Mouse (Mus musculus): ENCODE results near the gene Vmn1r34. TPM values are rescaled to one million over a fixed set of nuclear protein-coding genes. Genes with fewer than 3 reads are reported as not detected.

The Vmn1r34 gene
- polyA plus RNA-seq (2015; fragmentation: Illumina TruSeq; extraction: RNeasy Lipid Tissue Mini Kit (QIAGEN cat#74804); ENCODE audit: insufficient read depth, low read depth, low replicate concordance), result not detected

DNA sequence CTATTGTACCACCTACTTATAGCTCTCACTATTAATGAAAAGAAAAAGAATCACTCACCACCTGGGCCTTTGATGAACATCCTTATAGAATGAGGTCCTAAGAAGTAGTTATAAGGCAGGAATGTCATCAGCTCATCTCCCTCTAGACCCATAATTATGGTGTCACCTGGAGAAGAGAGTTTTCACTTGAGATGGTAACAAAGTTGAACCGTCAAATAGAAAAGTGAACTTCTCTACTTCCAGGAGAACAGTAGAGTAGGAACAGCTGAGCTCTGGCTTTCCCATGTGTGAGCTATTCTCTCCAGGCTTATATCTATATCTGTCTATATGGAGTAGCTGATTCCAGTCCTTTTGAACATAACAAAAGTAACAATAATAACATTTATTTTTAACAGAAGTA, at the start of gene Vmn1r34:
TSS of gene Vmn1r34 (minus strand) at position 101 of the 400 bp plus-strand sequence.

GRCm38 (mm10) chr6:66685806-66686205, 42.1 kb upstream of the Vmn1r34 start, which contains the start of gene Vmn1r35:
Vmn1r35 (minus strand) TSS chr6:66685906.

DNA sequence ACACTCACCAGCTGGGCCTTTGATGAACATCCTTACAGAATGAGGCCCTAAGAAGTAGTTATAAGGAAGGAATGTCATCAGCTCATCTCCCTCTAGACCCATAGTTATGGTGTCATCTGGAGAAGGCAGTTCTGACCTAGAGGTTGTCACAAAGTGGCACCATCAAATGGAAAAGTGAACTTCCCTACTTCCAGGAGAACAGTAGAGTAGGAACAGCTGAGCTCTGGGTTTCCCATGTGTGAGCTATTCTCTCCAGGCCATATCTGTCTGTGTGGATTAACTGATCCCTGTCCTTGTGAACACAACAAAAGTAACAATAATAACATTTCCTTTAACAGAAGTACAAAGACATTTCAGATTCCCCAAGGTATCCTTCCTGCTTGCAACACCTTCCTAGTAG, 25.5 kb downstream of the Vmn1r34 start, which contains the start of gene Vmn1r33:
TSS of gene Vmn1r33 (minus strand) at position 101 of the 400 bp plus-strand sequence.

Other genes with a start within 250 kb of the Vmn1r34 start
- gene Mad2l1, start 108.5 kb downstream of the Vmn1r34 start, polyA plus RNA-seq (2015; fragmentation: Illumina TruSeq; extraction: RNeasy Lipid Tissue Mini Kit (QIAGEN cat#74804); ENCODE audit: insufficient read depth, low read depth, low replicate concordance), result 0.81 TPM
- not detected for gene Vmn1r32, start 83.8 kb downstream of the Vmn1r34 start, polyA plus RNA-seq (2015; fragmentation: Illumina TruSeq; extraction: RNeasy Lipid Tissue Mini Kit (QIAGEN cat#74804); ENCODE audit: insufficient read depth, low read depth, low replicate concordance)
- not detected for gene Vmn1r33, start 25.6 kb downstream of the Vmn1r34 start, polyA plus RNA-seq (2015; fragmentation: Illumina TruSeq; extraction: RNeasy Lipid Tissue Mini Kit (QIAGEN cat#74804); ENCODE audit: insufficient read depth, low read depth, low replicate concordance)
- gene Vmn1r35, start 42.0 kb upstream of the Vmn1r34 start, polyA plus RNA-seq (2015; fragmentation: Illumina TruSeq; extraction: RNeasy Lipid Tissue Mini Kit (QIAGEN cat#74804); ENCODE audit: insufficient read depth, low read depth, low replicate concordance), result not detected
- not detected for gene Vmn1r36, start 75.3 kb upstream of the Vmn1r34 start, polyA plus RNA-seq (2015; fragmentation: Illumina TruSeq; extraction: RNeasy Lipid Tissue Mini Kit (QIAGEN cat#74804); ENCODE audit: insufficient read depth, low read depth, low replicate concordance)
- gene Vmn1r37, start 85.5 kb upstream of the Vmn1r34 start, polyA plus RNA-seq (2015; fragmentation: Illumina TruSeq; extraction: RNeasy Lipid Tissue Mini Kit (QIAGEN cat#74804); ENCODE audit: insufficient read depth, low read depth, low replicate concordance), result not detected
- gene Vmn1r38, start 138.7 kb upstream of the Vmn1r34 start, polyA plus RNA-seq (2015; fragmentation: Illumina TruSeq; extraction: RNeasy Lipid Tissue Mini Kit (QIAGEN cat#74804); ENCODE audit: insufficient read depth, low read depth, low replicate concordance), result not detected
- not detected for gene Vmn1r39, start 166.7 kb upstream of the Vmn1r34 start, polyA plus RNA-seq (2015; fragmentation: Illumina TruSeq; extraction: RNeasy Lipid Tissue Mini Kit (QIAGEN cat#74804); ENCODE audit: insufficient read depth, low read depth, low replicate concordance)